Mouse (Mus musculus): ENCODE measurements at regions not wholly inside any gene's neighbourhood (a gene's known extent, or its start where the extent isn't known, plus 50 kb on each side); places are given as distances from the start of the nearest gene placed in this dataset.

GRCm38 (mm10) chr13:107547073-107547472, 497.2 kb upstream of the Smim15 start:
- TF ChIP-seq CTCF (IDR thresholded peaks at IDR 0.05; ENCODE audit: extremely low read depth, insufficient read depth, low read length) (no peak), POLR2A (IDR thresholded peaks at IDR 0.05; ENCODE audit: extremely low read depth, insufficient read depth, low read length) (no peak)

All from cortical plate, adult 2 months (tissue).